Comparison of ENCODE assay signal across 1 mouse cellular context in genomic region chr3:108380695-108381094, GRCm38 (mm10).
A peak's percentile ranks its signal among the peaks of the same experiment; 100 is the strongest.
TF ChIP-seq lines count a peak whose summit lies in the region.

No protein-coding gene starts in this region.

TF ChIP-seq in CH12.LX, 34 proteins besides CTCF, POLR2A, EP300 and RAD21 (continued from another document):
- TF ChIP-seq IRF4 (IDR thresholded peaks at IDR 0.05; ENCODE audit: low read depth, low read length) = no peak
- TF ChIP-seq JUN (IDR thresholded peaks at IDR 0.05; ENCODE audit: insufficient read depth, low read depth, low read length) = no peak
- TF ChIP-seq POLR2AphosphoS2 (IDR thresholded peaks at IDR 0.05; ENCODE audit: low read depth, low read length) = no peak
- no peak for TF ChIP-seq MAFK (IDR thresholded peaks at IDR 0.05; ENCODE audit: insufficient replicate concordance, low read length)
- 0 out of 2 replicates have a peak, but pooled peaks have one; percentile 10 for TF ChIP-seq ELF1 (IDR thresholded peaks at IDR 0.05; ENCODE audit: low read depth, low read length)
- TF ChIP-seq KAT2A (IDR thresholded peaks at IDR 0.05; ENCODE audit: insufficient replicate concordance, low read length) = no peak
- TF ChIP-seq RCOR1 (conservative IDR thresholded peaks at IDR 0.05; ENCODE audit: low read depth, low read length) = no peak
- TF ChIP-seq NRF1 (IDR thresholded peaks at IDR 0.05; ENCODE audit: low read depth, low read length) = no peak
- no peak for TF ChIP-seq GABPA (IDR thresholded peaks at IDR 0.05; ENCODE audit: insufficient replicate concordance, low read depth, low read length)
- no peak for TF ChIP-seq CHD1 (IDR thresholded peaks at IDR 0.05; ENCODE audit: low read depth, low read length)
- TF ChIP-seq ZNF384 (IDR thresholded peaks at IDR 0.05; ENCODE audit: low read depth, low read length) = no peak
